14 mouse cellular contexts compared by ENCODE assay signal in genomic region chr15:31535259-31535855, GRCm38 (mm10). TPM values are rescaled to one million over a fixed set of nuclear protein-coding genes. Genes with fewer than 3 reads are reported as not detected.
A peak's percentile ranks its signal among the peaks of the same experiment; 100 is the strongest.
DNase-seq lines count a peak whose midpoint lies in the region; ATAC-seq and TF ChIP-seq lines count a peak whose summit lies in the region.
"Had no signal": no experiment of that assay in that cellular context is flagged by ENCODE, and none has a peak within 500 bp of the region (broad histone marks: within the 10 kb centered on the region; RNA-seq: fewer than 3 reads in every experiment).

No protein-coding gene starts in this region.

- H3K36me3 ChIP-seq in limb, embryonic 10.5 days, result no peaks in the 10 kb centered on the region
- no peaks in the 10 kb centered on the region for H3K36me3 ChIP-seq in midbrain, postnatal 0 days (ENCODE audit: insufficient read depth, low read length)
- H3K36me3 ChIP-seq: kidney, embryonic 15.5 days had no signal

- intact Hi-C loops in heart, postnatal 25 days (cut with DNase I), result loop anchor here (10.0 kb wide), 1 partner anchor 311 kb away; the partner anchor contains the start of gene Dap

- no peaks in the 10 kb centered on the region for H3K27me3 ChIP-seq in limb, embryonic 10.5 days (ENCODE audit: low read depth, poor library complexity, severe bottlenecking)
- H3K27me3 ChIP-seq in midbrain, postnatal 0 days (ENCODE audit: insufficient read depth, low read length), result no peaks in the 10 kb centered on the region
- H3K27me3 ChIP-seq: kidney, embryonic 15.5 days had no signal

- H3K9ac ChIP-seq in midbrain, postnatal 0 days (replicated peaks; ENCODE audit: low read length, poor library complexity, severe bottlenecking), result no peak overlapping the region
- H3K9ac ChIP-seq: kidney, embryonic 15.5 days; lung, embryonic 14.5 days had no signal

- TF ChIP-seq CTCF in midbrain, postnatal 0 days (IDR thresholded peaks at IDR 0.05), result no peak

- 40% methylated on average over 8 of the region's 8 CpGs for WGBS in limb, embryonic 10.5 days
- WGBS in midbrain, postnatal 0 days, result 23% methylated on average over 8 of the region's 8 CpGs

- 0 out of 2 replicates have a peak overlapping the region, but pooled peaks have one; percentile 34 for H3K27ac ChIP-seq in limb, embryonic 10.5 days
- H3K27ac ChIP-seq in midbrain, postnatal 0 days (ENCODE audit: low read depth, low read length), result peak overlapping the region; percentile 32; the same call in 1 of the 2 replicates
- H3K27ac ChIP-seq: kidney, embryonic 15.5 days had no signal

- peak; percentile 18 for DNase-seq in embryo, embryonic 10.5 days (ENCODE audit: low spot score)
- no peak for DNase-seq in embryo, embryonic 10 days (ENCODE audit: low spot score)
- DNase-seq in embryo, embryonic 11 days, result peak; percentile 26
- no peak for DNase-seq in limb, embryonic 10.5 days (ENCODE audit: low spot score)
- DNase-seq in midbrain, postnatal 0 days (ENCODE audit: low spot score), result no peak
- no peak for DNase-seq in urinary bladder, postnatal 4 days (ENCODE audit: low spot score in 2 of 2)
- DNase-seq in heart, postnatal 25 days (ENCODE audit: low spot score), result no peak
- no peak for DNase-seq in gastrocnemius, postnatal 4 days (ENCODE audit: low spot score in 2 of 2)
- DNase-seq: cerebellum, adult 11-12 months; gastrocnemius, postnatal 10 days; heart, postnatal 10 days; thymus, postnatal 36 days had no signal

- H3K4me1 ChIP-seq in limb, embryonic 10.5 days, result peaks cover 14% of the 10 kb centered on the region
- H3K4me1 ChIP-seq in midbrain, postnatal 0 days (ENCODE audit: insufficient read depth, low read length), result peaks cover 6% of the 10 kb centered on the region

- H3K4me3 ChIP-seq in limb, embryonic 10.5 days, result no peak overlapping the region
- no peak overlapping the region for H3K4me3 ChIP-seq in midbrain, postnatal 0 days (ENCODE audit: low read depth, low read length)
- H3K4me3 ChIP-seq: kidney, embryonic 15.5 days had no signal

- H3K4me2 ChIP-seq in midbrain, postnatal 0 days (ENCODE audit: low read depth, low read length, poor library complexity, severe bottlenecking), result no peak overlapping the region
- H3K4me2 ChIP-seq: kidney, embryonic 15.5 days; lung, embryonic 14.5 days had no signal

- no peaks in the 10 kb centered on the region for H3K9me3 ChIP-seq in limb, embryonic 10.5 days (replicated peaks)
- no peaks in the 10 kb centered on the region for H3K9me3 ChIP-seq in midbrain, postnatal 0 days (ENCODE audit: low read length)
- H3K9me3 ChIP-seq: kidney, embryonic 15.5 days had no signal

- no peak for ATAC-seq in midbrain, postnatal 0 days (ENCODE audit: low FRiP score)

RNA-seq across cellular contexts. Expression of gene March6, which starts 4.5 kb away (rescaled TPM):
- polyA plus RNA-seq in limb, embryonic 10.5 days (2016; fragmentation: Nextera tagmentation; extraction: Ambion mirVana), result 29.6 and 36.2 TPM in 2 replicates
- 198 and 249 TPM in 2 replicates for total RNA-seq in midbrain, postnatal 0 days (2014; rRNA removed)
- polyA plus RNA-seq in midbrain, postnatal 0 days (2015; fragmentation: Nextera tagmentation; extraction: Ambion mirVana), result 66.4 and 72.1 TPM in 2 replicates
- 100 to 1,000 TPM; 100 to 111 TPM for total RNA-seq in heart, postnatal 25 days (2021)
- 10 to 100 TPM; 57.8 to 61.0 TPM for total RNA-seq in gastrocnemius, postnatal 4 days (2021)

RNA-seq across cellular contexts. Expression of gene Cmbl, which starts 29.8 kb away (rescaled TPM):
- polyA plus RNA-seq in limb, embryonic 10.5 days (2016; fragmentation: Nextera tagmentation; extraction: Ambion mirVana), result 0.98 and 2.0 TPM in 2 replicates
- 27.5 and 34.3 TPM in 2 replicates for total RNA-seq in midbrain, postnatal 0 days (2014; rRNA removed)
- polyA plus RNA-seq in midbrain, postnatal 0 days (2015; fragmentation: Nextera tagmentation; extraction: Ambion mirVana), result 25.1 and 25.9 TPM in 2 replicates
- total RNA-seq in heart, postnatal 25 days (2021), result 10 to 100 TPM; 28.0 to 31.2 TPM
- total RNA-seq in gastrocnemius, postnatal 4 days (2021), result 10 to 100 TPM; 52.5 to 63.7 TPM

Comparison
In these comparisons a context has a peak if more than half of its experiments do, and no peak if none do; other contexts are left out.
1. DNase-seq: peak in embryo, embryonic 10.5 days (single experiment) and embryo, embryonic 11 days (single experiment); none in embryo, embryonic 10 days (single experiment), limb, embryonic 10.5 days (single experiment), midbrain, postnatal 0 days (single experiment), urinary bladder, postnatal 4 days (0 of 2), heart, postnatal 25 days (single experiment) and gastrocnemius, postnatal 4 days (0 of 2).